Mouse (Mus musculus) gastrocnemius, adult 18-20 months (tissue): Measurements from ENCODE around the gene Olfr1490. TPM values are rescaled to one million over a fixed set of nuclear protein-coding genes. Genes with fewer than 3 reads are reported as not detected.
"Not testable (repeated sequence)": the region's sequence is repeated elsewhere in the genome, so short reads cannot be mapped to it uniquely, and the experiment has no call there.

Experiments used
- DNase-seq: peaks from one replicate; pipeline ENCODE4 v3.0.0; 2021; ENCODE audit warnings: low spot score
- long read RNA-seq, 2 experiments: library from polyadenylated mRNA; stranded (forward); transcript quantifications; one replicate each; pipeline ENCODE4 v2.0.0; 2021
- microRNA-seq: library from miRNA; unstranded; fragments of <30 nt; microRNA quantifications from one replicate; pipeline ENCODE4 v1.2.0, GENCODE M21; 2021
- total RNA-seq, 2 experiments: library from RNA; stranded (reverse); gene quantifications; 2 replicates each; pipeline ENCODE4 v1.2.3; 2021

Olfr1490 gene
- total RNA-seq, result not detected
- long read RNA-seq, experiment 1, result 0 reads
- long read RNA-seq, experiment 2, result 0 reads

DNA sequence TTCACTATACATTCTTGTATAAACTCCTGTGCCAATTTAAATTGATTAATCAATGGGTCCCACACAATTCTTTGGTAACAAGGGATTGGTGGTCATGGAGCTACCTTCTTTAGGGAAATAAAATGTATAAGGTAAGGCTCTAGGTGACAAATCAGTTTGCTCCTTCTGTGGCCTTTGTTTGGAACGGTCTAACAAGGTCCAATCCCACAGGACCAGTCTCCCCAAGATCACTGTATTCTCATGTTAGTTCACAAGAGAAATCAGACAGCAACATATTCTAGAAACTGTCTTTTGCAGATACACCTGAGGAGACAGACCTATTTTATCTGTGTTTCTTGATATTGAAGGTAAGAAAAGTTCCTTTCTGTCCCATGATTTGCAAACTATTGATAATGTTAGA, at the start of gene Olfr1490:
Olfr1490 (plus strand) TSS at position 301 of the 400 bp plus-strand sequence.
- DNase-seq, result no peak

GRCm38 (mm10) chr19:13617075-13617474, 33.8 kb upstream of the Olfr1490 start, which contains the start of gene Olfr1487:
Gene Olfr1487, plus strand, starts transcription at chr19:13617375.
- not testable (repeated sequence) for DNase-seq

DNA sequence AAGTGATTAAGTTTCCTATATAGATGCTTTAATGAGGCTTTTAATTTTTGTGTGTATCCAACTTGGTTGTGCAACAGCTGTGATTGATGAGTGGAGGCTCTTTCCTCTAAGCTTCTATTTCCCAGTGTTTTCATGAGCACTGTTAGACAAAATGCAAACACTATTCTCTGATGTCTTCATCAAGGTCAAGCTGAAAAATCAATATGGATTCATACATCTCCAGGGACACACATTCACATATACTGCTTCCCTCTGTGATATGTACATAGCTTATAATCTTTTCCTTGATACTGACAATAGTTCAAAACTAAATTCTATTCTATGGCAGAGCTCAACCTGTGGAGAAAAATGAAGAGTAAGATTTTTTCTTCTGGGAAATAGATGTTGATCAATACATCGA, 19.6 kb upstream of the Olfr1490 start, which contains the start of gene Olfr1489:
Olfr1489 (plus strand) TSS at position 301 of the 400 bp plus-strand sequence.
- DNase-seq, result no peak

GRCm38 (mm10) chr19:13696968-13697367, 46.1 kb downstream of the Olfr1490 start, which contains the start of gene Olfr1491:
Gene Olfr1491, plus strand, starts transcription at chr19:13697268.
- no peak for DNase-seq

Small RNAs within 50 kb of the gene (microRNA-seq; reads per million reads assigned to microRNA genes)
- gene Gm23931, result not detected

Other genes starting within 250 kb of the Olfr1490 start
- gene Olfr1469, start 243.2 kb upstream of the Olfr1490 start, total RNA-seq, result not detected
- not detected for gene Olfr1471, start 207.7 kb upstream of the Olfr1490 start, total RNA-seq
- not detected for gene Olfr1472, start 195.0 kb upstream of the Olfr1490 start, total RNA-seq
- not detected for gene Olfr1474, start 181.5 kb upstream of the Olfr1490 start, total RNA-seq
- gene Olfr1475, start 170.9 kb upstream of the Olfr1490 start, total RNA-seq, result not detected
- not detected for gene Olfr1477, start 150.5 kb upstream of the Olfr1490 start, total RNA-seq
- gene Olfr1480, start 123.2 kb upstream of the Olfr1490 start, total RNA-seq, result not detected
- not detected for gene Olfr1484, start 67.6 kb upstream of the Olfr1490 start, total RNA-seq
- gene Olfr1487, start 33.7 kb upstream of the Olfr1490 start, total RNA-seq, result not detected
- gene Olfr1489, start 19.5 kb upstream of the Olfr1490 start, total RNA-seq, result not detected
- gene Olfr1491, start 46.2 kb downstream of the Olfr1490 start, total RNA-seq, result not detected
- not detected for gene Olfr1493-ps1, start 72.2 kb downstream of the Olfr1490 start, total RNA-seq
- gene Olfr1494, start 88.6 kb downstream of the Olfr1490 start, total RNA-seq, result not detected
- gene Olfr1495, start 113.5 kb downstream of the Olfr1490 start, total RNA-seq, result not detected
- not detected for gene Olfr1496, start 126.8 kb downstream of the Olfr1490 start, total RNA-seq
- gene Olfr1497, start 147.1 kb downstream of the Olfr1490 start, total RNA-seq, result not detected
- not detected for gene Olfr1499, start 168.4 kb downstream of the Olfr1490 start, total RNA-seq
- gene Olfr1500, start 179.4 kb downstream of the Olfr1490 start, total RNA-seq, result not detected
- gene Olfr1501, start 199.6 kb downstream of the Olfr1490 start, total RNA-seq, result not detected
- gene Olfr1502, start 210.7 kb downstream of the Olfr1490 start, total RNA-seq, result not detected
- gene Olfr1504, start 246.8 kb downstream of the Olfr1490 start, total RNA-seq, result not detected